Mouse (Mus musculus): Measurements from ENCODE around the gene Mctp2. TPM values are rescaled to one million over a fixed set of nuclear protein-coding genes. Genes with fewer than 3 reads are reported as not detected.

Gene Mctp2
- polyA plus RNA-seq, 1 experiment, result not detected

DNA sequence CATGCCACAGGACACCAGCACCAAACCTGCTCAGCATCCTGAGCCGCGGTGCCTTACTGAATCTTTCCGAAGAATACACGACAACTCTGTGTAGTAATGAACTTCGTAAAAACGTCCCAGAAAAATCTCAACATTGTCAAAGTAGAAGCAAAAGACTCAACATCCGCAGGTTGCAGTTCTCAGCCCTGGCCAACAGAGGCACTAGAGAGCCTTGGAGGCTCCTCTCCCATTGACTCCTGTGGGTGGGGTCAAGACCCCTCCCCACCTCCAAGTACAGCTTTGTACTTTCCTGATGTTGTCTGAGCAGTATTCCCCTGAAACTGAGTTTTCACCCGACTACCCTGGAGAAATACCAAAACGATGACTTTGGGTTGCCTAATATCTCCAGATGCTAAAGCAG is 65.1 kb downstream of the Mctp2 start:
- no peaks in the 10 kb centered on the region for H3K27me3 ChIP-seq (ENCODE audit: control insufficient read depth)
- H3K36me3 ChIP-seq (ENCODE audit: control insufficient read depth), result no peaks in the 10 kb centered on the region
- TF ChIP-seq TAL1 (IDR thresholded peaks at IDR 0.05; ENCODE audit: low read length) (no peak), GATA1 (IDR thresholded peaks at IDR 0.05; ENCODE audit: low read length) (no peak)
- no peaks in the 10 kb centered on the region for H3K9me3 ChIP-seq (ENCODE audit: control insufficient read depth, low read length)
- no peak overlapping the region for H3K4me3 ChIP-seq (replicated peaks)
- no peaks in the 10 kb centered on the region; the same call in 1 of the 2 replicates for H3K4me1 ChIP-seq (ENCODE audit: control insufficient read depth)

DNA sequence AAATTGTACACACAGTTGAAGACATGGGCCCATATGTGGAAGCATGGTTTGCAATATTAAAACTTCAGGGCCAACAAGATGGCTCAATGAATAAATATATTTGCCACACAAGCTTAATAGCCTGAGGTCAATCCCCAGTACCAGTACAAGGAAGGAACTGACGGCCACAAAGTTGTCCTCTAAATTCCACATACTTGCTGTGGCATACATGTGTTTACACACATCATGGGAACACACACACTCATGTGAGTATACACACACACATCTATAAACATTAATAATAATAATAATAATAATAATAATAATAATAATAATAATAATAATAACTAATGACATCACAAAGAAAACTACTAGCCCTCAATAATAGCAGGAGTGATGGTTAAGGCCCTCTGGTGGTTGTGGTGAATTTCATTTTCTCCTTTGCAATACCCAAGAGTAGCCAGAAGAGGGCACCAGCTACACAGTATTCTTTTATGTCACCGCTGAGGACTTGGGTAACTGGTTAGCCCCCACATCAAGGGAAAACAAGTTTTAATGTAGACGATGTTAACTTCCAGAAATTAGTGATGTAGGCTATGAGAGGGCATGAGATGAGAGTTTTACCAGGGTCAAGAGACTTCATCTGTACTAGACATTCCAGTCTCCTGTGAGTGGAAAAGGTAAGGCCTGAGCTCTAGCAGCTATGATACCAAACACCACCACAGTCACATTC is 66.5 kb downstream of the Mctp2 start:
- H3K9me3 ChIP-seq (ENCODE audit: control insufficient read depth, low read length), result no peaks in the 10 kb centered on the region
- TF ChIP-seq GATA1 (IDR thresholded peaks at IDR 0.05; ENCODE audit: low read length), result no peak
- no peak for TF ChIP-seq TAL1 (IDR thresholded peaks at IDR 0.05; ENCODE audit: low read length)
- no peaks in the 10 kb centered on the region for H3K36me3 ChIP-seq (ENCODE audit: control insufficient read depth)
- no peak overlapping the region for H3K4me3 ChIP-seq (replicated peaks)
- no peaks in the 10 kb centered on the region; the same call in 1 of the 2 replicates for H3K4me1 ChIP-seq (ENCODE audit: control insufficient read depth)
- no peaks in the 10 kb centered on the region for H3K27me3 ChIP-seq (ENCODE audit: control insufficient read depth)

GRCm38 (mm10) chr7:72238575-72238974 is 67.8 kb downstream of the Mctp2 start:
- TF ChIP-seq TAL1 (IDR thresholded peaks at IDR 0.05; ENCODE audit: low read length) (no peak), GATA1 (IDR thresholded peaks at IDR 0.05; ENCODE audit: low read length) (no peak)
- Histone ChIP-seq H3K9me3 (ENCODE audit: control insufficient read depth, low read length) (no peaks in the 10 kb centered on the region), H3K4me1 (ENCODE audit: control insufficient read depth) (peaks cover 4% of the 10 kb centered on the region; the same call in 1 of the 2 replicates), H3K36me3 (ENCODE audit: control insufficient read depth) (no peaks in the 10 kb centered on the region), H3K4me3 (replicated peaks) (no peak overlapping the region), H3K27me3 (ENCODE audit: control insufficient read depth) (no peaks in the 10 kb centered on the region)

DNA sequence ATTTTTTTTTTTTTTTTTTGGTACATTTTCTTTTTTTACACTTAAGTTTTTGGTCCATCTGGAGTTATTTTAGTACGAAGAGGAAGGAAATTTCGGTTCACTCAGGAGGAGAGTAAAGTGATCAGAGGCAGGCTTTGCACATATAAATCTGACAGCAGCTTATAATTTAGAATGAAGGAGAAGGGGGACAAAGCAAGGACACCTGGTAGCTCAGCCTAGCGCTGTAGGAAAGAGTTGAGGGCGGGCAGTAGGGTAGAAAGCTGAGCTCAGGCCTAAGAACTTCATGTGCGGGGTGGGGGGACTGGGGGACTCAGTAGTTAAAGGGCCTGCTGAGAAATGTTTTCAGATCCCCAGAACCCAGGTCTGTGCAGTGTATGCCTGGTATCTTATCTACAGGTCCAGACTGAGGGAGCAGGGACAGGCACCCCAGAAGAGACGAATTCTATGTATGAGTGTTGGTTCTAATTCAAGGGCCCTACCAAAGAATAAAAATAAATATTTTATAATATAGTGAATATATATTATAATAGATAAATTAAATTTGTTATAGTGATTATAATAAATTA is 71.9 kb downstream of the Mctp2 start:
- H3K4me3 ChIP-seq (replicated peaks), result no peak overlapping the region
- no peaks in the 10 kb centered on the region for H3K36me3 ChIP-seq (ENCODE audit: control insufficient read depth)
- no peaks in the 10 kb centered on the region for H3K27me3 ChIP-seq (ENCODE audit: control insufficient read depth)
- peaks cover 6% of the 10 kb centered on the region; the same call in 1 of the 2 replicates for H3K4me1 ChIP-seq (ENCODE audit: control insufficient read depth)
- TF ChIP-seq GATA1 (IDR thresholded peaks at IDR 0.05; ENCODE audit: low read length) (no peak), TAL1 (IDR thresholded peaks at IDR 0.05; ENCODE audit: low read length) (no peak)
- no peaks in the 10 kb centered on the region for H3K9me3 ChIP-seq (ENCODE audit: control insufficient read depth, low read length)

DNA sequence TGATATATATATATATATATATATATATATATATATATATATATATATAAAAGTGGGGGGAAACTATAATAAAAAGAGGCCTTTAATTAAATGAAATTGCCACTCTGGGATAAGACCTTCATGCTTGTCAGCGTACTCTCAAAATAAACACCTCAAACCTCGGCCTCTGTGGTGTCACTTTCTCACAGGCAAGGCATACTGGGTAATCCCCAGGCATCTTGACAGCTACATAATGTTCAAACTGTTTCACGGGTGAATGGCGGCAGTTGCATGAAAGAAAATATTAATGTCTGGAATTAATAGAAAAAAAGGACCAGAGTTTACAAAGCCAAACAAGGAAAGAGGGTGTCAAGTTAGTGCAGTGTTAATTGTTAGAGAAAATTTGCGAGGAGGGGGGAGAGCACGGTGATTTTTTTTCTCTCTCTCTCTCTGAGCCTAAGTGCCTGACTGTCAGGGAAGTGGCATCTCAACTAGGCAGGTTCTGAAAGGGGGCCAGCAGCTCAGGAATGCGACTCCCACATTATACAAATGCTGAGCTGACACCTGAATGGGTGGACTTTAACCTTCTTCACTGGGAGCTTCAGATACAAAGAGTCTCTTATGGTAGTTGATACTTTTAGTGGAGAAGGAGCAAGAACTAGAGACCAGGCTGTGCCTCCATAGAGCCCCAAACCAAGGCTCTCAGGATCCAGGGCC is 75.1 kb downstream of the Mctp2 start:
- TF ChIP-seq TAL1 (IDR thresholded peaks at IDR 0.05; ENCODE audit: low read length) (no peak), GATA1 (IDR thresholded peaks at IDR 0.05; ENCODE audit: low read length) (no peak)
- Histone ChIP-seq H3K9me3 (ENCODE audit: control insufficient read depth, low read length) (no peaks in the 10 kb centered on the region), H3K27me3 (ENCODE audit: control insufficient read depth) (no peaks in the 10 kb centered on the region), H3K36me3 (ENCODE audit: control insufficient read depth) (no peaks in the 10 kb centered on the region), H3K4me1 (ENCODE audit: control insufficient read depth) (peaks cover 6% of the 10 kb centered on the region; the same call in 1 of the 2 replicates), H3K4me3 (replicated peaks) (no peak overlapping the region)

GRCm38 (mm10) chr7:72229925-72230324 is 76.5 kb downstream of the Mctp2 start:
- H3K27me3 ChIP-seq (ENCODE audit: control insufficient read depth), result no peaks in the 10 kb centered on the region
- H3K4me1 ChIP-seq (ENCODE audit: control insufficient read depth), result peaks cover 6% of the 10 kb centered on the region; the same call in 1 of the 2 replicates
- no peaks in the 10 kb centered on the region for H3K9me3 ChIP-seq (ENCODE audit: control insufficient read depth, low read length)
- H3K36me3 ChIP-seq (ENCODE audit: control insufficient read depth), result no peaks in the 10 kb centered on the region
- TF ChIP-seq GATA1 (IDR thresholded peaks at IDR 0.05; ENCODE audit: low read length), result no peak
- TF ChIP-seq TAL1 (IDR thresholded peaks at IDR 0.05; ENCODE audit: low read length), result no peak
- no peak overlapping the region for H3K4me3 ChIP-seq (replicated peaks)

DNA sequence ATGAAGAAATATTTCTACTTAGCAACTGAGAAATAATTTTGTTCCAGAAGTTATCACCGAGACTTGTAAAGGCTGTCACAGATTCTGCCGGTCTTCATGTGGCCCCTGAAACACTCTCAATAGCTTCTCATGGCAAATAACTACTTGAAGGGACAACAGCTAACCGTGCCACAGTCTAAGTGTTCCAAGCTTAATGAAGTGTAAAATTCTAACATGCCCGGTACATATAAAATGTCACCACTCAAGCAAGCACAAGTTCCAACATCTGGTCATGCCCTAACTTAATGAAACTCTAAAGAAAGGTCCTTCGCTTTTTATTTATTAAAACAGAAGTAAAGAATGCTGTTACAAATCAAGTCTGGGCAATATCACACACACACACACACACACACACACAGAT is 82.8 kb downstream of the Mctp2 start:
- TF ChIP-seq GATA1 (IDR thresholded peaks at IDR 0.05; ENCODE audit: low read length), result no peak
- TF ChIP-seq TAL1 (IDR thresholded peaks at IDR 0.05; ENCODE audit: low read length), result no peak
- no peak overlapping the region for H3K4me3 ChIP-seq (replicated peaks)
- no peaks in the 10 kb centered on the region for H3K9me3 ChIP-seq (ENCODE audit: control insufficient read depth, low read length)
- no peaks in the 10 kb centered on the region for H3K36me3 ChIP-seq (ENCODE audit: control insufficient read depth)
- H3K4me1 ChIP-seq (ENCODE audit: control insufficient read depth), result no peaks in the 10 kb centered on the region
- no peaks in the 10 kb centered on the region for H3K27me3 ChIP-seq (ENCODE audit: control insufficient read depth)

- Histone ChIP-seq H3K27me3 (ENCODE audit: control insufficient read depth) (no peaks in the 10 kb centered on the region), H3K9me3 (ENCODE audit: control insufficient read depth, low read length) (no peaks in the 10 kb centered on the region), H3K36me3 (ENCODE audit: control insufficient read depth) (no peaks in the 10 kb centered on the region), H3K4me1 (ENCODE audit: control insufficient read depth) (no peaks in the 10 kb centered on the region; the same call in 1 of the 2 replicates), H3K4me3 (replicated peaks) (no peak overlapping the region)
- TF ChIP-seq TAL1 (IDR thresholded peaks at IDR 0.05; ENCODE audit: low read length) (no peak), GATA1 (IDR thresholded peaks at IDR 0.05; ENCODE audit: low read length) (no peak)
These were observed 83.9 kb downstream of the Mctp2 start for GRCm38 (mm10) chr7:72222532-72222931.

DNA sequence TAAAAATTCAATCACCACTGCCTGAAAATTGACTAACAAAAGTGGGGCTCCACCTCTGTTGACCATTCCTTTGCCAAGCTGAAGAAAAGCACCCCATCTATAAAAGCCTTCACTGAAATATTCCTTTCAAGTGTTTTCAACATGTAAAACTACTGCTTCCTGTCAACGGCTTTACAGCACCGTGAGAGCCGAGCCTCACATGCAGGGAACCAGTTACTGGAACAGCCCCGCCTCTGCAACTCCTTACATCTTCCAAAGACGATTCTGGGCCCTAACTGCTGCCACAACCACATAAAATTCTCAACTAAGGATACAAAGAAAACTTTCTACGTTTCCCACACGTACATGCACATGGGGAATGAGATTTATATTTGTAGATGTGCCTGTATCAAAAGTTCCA is 88.4 kb downstream of the Mctp2 start:
- no peak for TF ChIP-seq GATA1 (IDR thresholded peaks at IDR 0.05; ENCODE audit: low read length)
- no peak for TF ChIP-seq TAL1 (IDR thresholded peaks at IDR 0.05; ENCODE audit: low read length)
- no peaks in the 10 kb centered on the region for H3K36me3 ChIP-seq (ENCODE audit: control insufficient read depth)

More for the DNA sequence above, 88.4 kb downstream of the Mctp2 start:
- H3K27me3 ChIP-seq (ENCODE audit: control insufficient read depth), result no peaks in the 10 kb centered on the region
- no peaks in the 10 kb centered on the region for H3K9me3 ChIP-seq (ENCODE audit: control insufficient read depth, low read length)
- peaks cover 2% of the 10 kb centered on the region; the same call in 1 of the 2 replicates for H3K4me1 ChIP-seq (ENCODE audit: control insufficient read depth)
- no peak overlapping the region for H3K4me3 ChIP-seq (replicated peaks)
